Mouse (Mus musculus) limb, embryonic 13.5 days (tissue): ENCODE results near the gene Dnah2. TPM values are rescaled to one million over a fixed set of nuclear protein-coding genes. Genes with fewer than 3 reads are reported as not detected.
A peak's percentile ranks its signal among the peaks of the same experiment; 100 is the strongest.

Experiments
- ATAC-seq: fragments of 200-750 bp; cut with Nextera tagmentation; 2 replicates; pipeline ENCODE4 v1.8.0; 2017; ENCODE audit warnings: low read depth, moderate number of reproducible peaks, moderate TSS enrichment; ENCODE audit not compliant: low FRiP score
- H3K27ac ChIP-seq: fragments of 300-500 bp; sonication (generic); 2 replicates; pipeline ENCODE4 v1.5.1; 2015; ENCODE audit warnings: inconsistent platforms, mild to moderate bottlenecking, moderate library complexity
- H3K27me3 ChIP-seq: fragments of 300-500 bp; sonication (generic); 2 replicates; pipeline ENCODE4 v1.6.1; 2015; ENCODE audit warnings: mild to moderate bottlenecking, inconsistent platforms
- H3K36me3 ChIP-seq: fragments of 300-500 bp; sonication (generic); 2 replicates; pipeline ENCODE4 v1.6.1; 2015; ENCODE audit warnings: inconsistent platforms, mild to moderate bottlenecking, moderate library complexity
- H3K4me1 ChIP-seq: fragments of 300-500 bp; sonication (generic); 2 replicates; pipeline ENCODE4 v1.6.1; 2015; ENCODE audit warnings: inconsistent platforms
- H3K4me2 ChIP-seq: fragments of 300-500 bp; sonication (generic); replicated peaks from 2 replicates; pipeline ENCODE4 v1.6.1; 2015; ENCODE audit warnings: inconsistent platforms, mild to moderate bottlenecking, moderate library complexity
- H3K4me3 ChIP-seq: fragments of 300-500 bp; sonication (generic); 2 replicates; pipeline ENCODE4 v1.5.1; 2015; ENCODE audit warnings: moderate library complexity, mild to moderate bottlenecking, inconsistent platforms
- H3K9ac ChIP-seq: fragments of 300-500 bp; sonication (generic); 2 replicates; pipeline ENCODE4 v1.6.1; 2015; ENCODE audit warnings: mild to moderate bottlenecking, inconsistent platforms
- H3K9me3 ChIP-seq: fragments of 300-500 bp; sonication (generic); 2 replicates; pipeline ENCODE4 v1.6.1; 2016; ENCODE audit warnings: inconsistent platforms
- WGBS: fragments of 180-500 bp; shearing (Covaris S2); methylation state at CpG from one replicate; pipeline ENCODE4 v1.1.7; 2015; 5-methylcytosine and 5-hydroxymethylcytosine counted together
- polyA plus RNA-seq: library from polyadenylated mRNA; unstranded; fragments of >200 nt; fragmentation: Nextera tagmentation; extraction: Ambion mirVana; gene quantifications from 2 replicates; pipeline ENCODE4 v1.2.1, GENCODE M21; 2015

Dnah2 gene
- polyA plus RNA-seq, 1 experiment from 2014 or later = 2.4 TPM

DNA sequence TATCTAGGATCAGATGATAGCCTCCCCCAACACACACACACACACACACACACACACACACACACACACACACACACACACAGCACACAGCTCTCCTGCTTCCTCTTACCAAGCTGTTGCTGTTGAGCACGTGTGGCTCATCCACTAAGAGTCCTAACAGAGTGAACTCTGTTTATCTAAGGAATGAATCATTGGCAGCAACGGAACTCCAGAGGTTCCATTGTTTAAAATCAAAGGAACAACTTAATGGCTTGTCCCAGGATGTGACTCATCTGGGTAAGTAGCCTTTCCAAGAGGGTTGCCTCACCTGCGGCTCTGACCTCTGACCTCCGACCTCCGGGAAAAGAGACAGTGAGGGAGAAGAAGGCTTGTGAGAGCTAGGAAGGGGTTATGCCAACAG lies 105.6 kb downstream of the Dnah2 start:
- H3K27me3 ChIP-seq = no peaks in the 10 kb centered on the region
- no peak overlapping the region for H3K4me3 ChIP-seq
- ATAC-seq = no peak
- H3K4me2 ChIP-seq = no peak overlapping the region
- H3K4me1 ChIP-seq = no peaks in the 10 kb centered on the region
- H3K36me3 ChIP-seq = no peaks in the 10 kb centered on the region
- H3K9me3 ChIP-seq = 0 out of 2 replicates have a peak, but pooled peaks cover 6% of the 10 kb centered on the region
- H3K27ac ChIP-seq = no peak overlapping the region
- no peak overlapping the region for H3K9ac ChIP-seq
- 37% methylated on average over 5 of the region's 5 CpGs for WGBS

GRCm38 (mm10) chr11:69437291-69437690 lies 111.6 kb downstream of the Dnah2 start:
- WGBS = 31% methylated on average over 3 of the region's 3 CpGs
- H3K4me2 ChIP-seq = no peak overlapping the region
- H3K36me3 ChIP-seq = no peaks in the 10 kb centered on the region
- peaks cover 5% of the 10 kb centered on the region for H3K4me1 ChIP-seq
- H3K9ac ChIP-seq = no peak overlapping the region
- H3K9me3 ChIP-seq = no peaks in the 10 kb centered on the region
- H3K4me3 ChIP-seq = no peak overlapping the region
- no peak for ATAC-seq
- no peaks in the 10 kb centered on the region for H3K27me3 ChIP-seq
- no peak overlapping the region for H3K27ac ChIP-seq

DNA sequence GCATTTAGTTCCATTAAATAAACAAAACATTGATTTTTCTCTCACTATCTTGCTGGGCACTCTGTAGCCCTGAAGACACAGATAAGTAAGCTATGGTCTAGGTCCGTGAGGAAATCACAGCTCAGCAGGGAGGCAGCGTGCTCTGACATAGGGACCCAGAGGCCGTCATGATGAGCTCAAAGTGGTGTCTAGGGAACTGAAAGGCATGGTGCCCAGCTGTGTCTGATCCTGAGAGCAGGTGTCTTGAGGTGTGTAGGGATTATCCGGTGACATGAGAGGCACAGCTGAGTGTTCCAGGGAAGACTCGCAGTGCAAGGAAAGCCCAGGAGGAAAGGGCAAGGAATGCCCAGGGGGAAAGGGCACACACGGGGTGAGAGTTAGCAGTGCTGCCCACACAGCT lies 115.7 kb downstream of the Dnah2 start:
- Histone ChIP-seq H3K9ac (no peak overlapping the region), H3K4me2 (no peak overlapping the region), H3K9me3 (no peaks in the 10 kb centered on the region), H3K27me3 (no peaks in the 10 kb centered on the region), H3K27ac (no peak overlapping the region), H3K4me1 (peaks cover 19% of the 10 kb centered on the region), H3K36me3 (no peaks in the 10 kb centered on the region), H3K4me3 (no peak overlapping the region)
- no peak for ATAC-seq
- 53% methylated on average over 6 of the region's 6 CpGs for WGBS

- H3K27ac ChIP-seq = no peak overlapping the region
- no peaks in the 10 kb centered on the region for H3K27me3 ChIP-seq
- WGBS = 65% methylated on average over 11 of the region's 11 CpGs
- no peak overlapping the region for H3K4me3 ChIP-seq
- ATAC-seq = 0 out of 2 replicates have a peak, but pooled peaks have one; percentile 12
- no peak overlapping the region for H3K9ac ChIP-seq
- H3K4me2 ChIP-seq = no peak overlapping the region
- H3K36me3 ChIP-seq = no peaks in the 10 kb centered on the region
- H3K9me3 ChIP-seq = no peaks in the 10 kb centered on the region
- peaks cover 19% of the 10 kb centered on the region for H3K4me1 ChIP-seq
Measured at GRCm38 (mm10) chr11:69432640-69432982, 116.3 kb downstream of the Dnah2 start.

GRCm38 (mm10) chr11:69431829-69432639 lies 116.9 kb downstream of the Dnah2 start:
- H3K4me2 ChIP-seq = peak overlapping the region; percentile 32
- H3K9me3 ChIP-seq = no peaks in the 10 kb centered on the region
- no peak overlapping the region for H3K27ac ChIP-seq
- peaks cover 19% of the 10 kb centered on the region for H3K4me1 ChIP-seq
- H3K27me3 ChIP-seq = no peaks in the 10 kb centered on the region
- no peaks in the 10 kb centered on the region for H3K36me3 ChIP-seq
- 32% methylated on average over 11 of the region's 11 CpGs for WGBS
- peak; percentile 70; the same call in 1 of the 2 replicates for ATAC-seq
- H3K9ac ChIP-seq = no peak overlapping the region
- no peak overlapping the region for H3K4me3 ChIP-seq

- Histone ChIP-seq H3K4me3 (no peak overlapping the region), H3K27me3 (0 out of 2 replicates have a peak, but pooled peaks cover 2% of the 10 kb centered on the region), H3K4me1 (peaks cover 19% of the 10 kb centered on the region), H3K4me2 (no peak overlapping the region), H3K27ac (no peak overlapping the region), H3K9ac (no peak overlapping the region), H3K9me3 (no peaks in the 10 kb centered on the region), H3K36me3 (no peaks in the 10 kb centered on the region)
- ATAC-seq = no peak
- 85% methylated on average over 15 of the region's 15 CpGs for WGBS
Measured at GRCm38 (mm10) chr11:69430631-69431030, 118.3 kb downstream of the Dnah2 start.

DNA sequence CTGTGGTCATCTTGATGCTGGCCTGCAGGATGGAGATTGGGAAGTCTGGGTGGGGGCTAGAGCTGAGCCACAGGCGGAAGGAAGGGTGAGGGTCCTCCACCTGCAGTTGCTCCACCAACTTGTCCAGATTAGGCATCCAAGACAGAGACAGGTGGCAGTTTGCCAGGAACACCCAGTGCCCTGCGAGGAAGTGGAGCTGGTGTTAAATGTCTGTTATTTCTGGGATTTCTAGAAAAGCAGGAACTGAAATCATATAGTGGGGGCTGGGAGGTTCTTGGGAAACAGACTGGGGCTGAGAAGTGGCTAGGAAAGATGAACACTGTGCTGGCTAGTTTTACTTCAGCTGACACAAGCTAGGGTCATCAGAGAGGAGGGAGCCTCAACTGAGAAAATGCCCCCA lies 119.6 kb downstream of the Dnah2 start:
- H3K4me1 ChIP-seq = peaks cover 19% of the 10 kb centered on the region
- 31% methylated on average over 2 of the region's 2 CpGs for WGBS
- no peak overlapping the region for H3K4me3 ChIP-seq
- no peaks in the 10 kb centered on the region for H3K9me3 ChIP-seq
- peak overlapping the region; percentile 4; the same call in 1 of the 2 replicates for H3K4me2 ChIP-seq
- H3K27me3 ChIP-seq = 0 out of 2 replicates have a peak, but pooled peaks cover 2% of the 10 kb centered on the region
- ATAC-seq = no peak
- no peak overlapping the region; the same call in 1 of the 2 replicates for H3K9ac ChIP-seq
- H3K36me3 ChIP-seq = no peaks in the 10 kb centered on the region
- H3K27ac ChIP-seq = no peak overlapping the region; the same call in 1 of the 2 replicates

- Histone ChIP-seq H3K9me3 (no peaks in the 10 kb centered on the region), H3K4me1 (peaks cover 19% of the 10 kb centered on the region), H3K27ac (no peak overlapping the region; the same call in 1 of the 2 replicates), H3K36me3 (no peaks in the 10 kb centered on the region), H3K9ac (no peak overlapping the region), H3K4me2 (no peak overlapping the region), H3K27me3 (0 out of 2 replicates have a peak, but pooled peaks cover 5% of the 10 kb centered on the region), H3K4me3 (no peak overlapping the region)
- no peak for ATAC-seq
- WGBS = 22% methylated on average over 4 of the region's 4 CpGs
Measured at GRCm38 (mm10) chr11:69428751-69429150, 120.2 kb downstream of the Dnah2 start.

DNA sequence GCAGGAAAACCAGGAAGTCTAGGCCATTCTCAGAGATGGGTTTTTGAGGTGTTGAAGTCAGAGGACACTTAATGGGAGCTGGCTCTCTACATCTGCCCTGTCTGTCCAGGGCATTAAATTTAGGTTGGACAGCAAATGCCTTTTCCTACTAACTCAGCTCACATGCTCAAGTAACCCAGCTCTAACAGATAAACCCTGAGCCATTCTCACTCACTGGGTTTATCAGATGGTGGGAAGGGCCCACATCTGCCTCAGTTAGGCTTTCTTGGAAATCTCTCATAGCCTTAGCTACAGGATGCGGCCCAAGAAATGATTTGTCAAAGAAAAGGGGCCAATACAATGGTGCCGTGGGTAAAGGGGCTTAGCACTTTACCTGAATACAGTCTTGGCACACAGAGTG lies 122.7 kb downstream of the Dnah2 start:
- Histone ChIP-seq H3K4me2 (no peak overlapping the region), H3K27ac (no peak overlapping the region), H3K9ac (no peak overlapping the region), H3K4me1 (peaks cover 18% of the 10 kb centered on the region), H3K27me3 (peaks cover 26% of the 10 kb centered on the region), H3K36me3 (no peaks in the 10 kb centered on the region), H3K9me3 (no peaks in the 10 kb centered on the region), H3K4me3 (no peak overlapping the region)
- WGBS = 78% methylated on average over 2 of the region's 2 CpGs
- no peak for ATAC-seq

- Histone ChIP-seq H3K9ac (no peak overlapping the region), H3K27ac (no peak overlapping the region), H3K9me3 (no peaks in the 10 kb centered on the region), H3K36me3 (no peaks in the 10 kb centered on the region), H3K4me1 (peaks cover 31% of the 10 kb centered on the region), H3K4me2 (no peak overlapping the region), H3K4me3 (no peak overlapping the region), H3K27me3 (peaks cover 32% of the 10 kb centered on the region)
- ATAC-seq = no peak
- 75% methylated on average over 6 of the region's 6 CpGs for WGBS
Measured at GRCm38 (mm10) chr11:69423885-69424284, 125.0 kb downstream of the Dnah2 start.

- ATAC-seq = no peak
- Histone ChIP-seq H3K9ac (no peak overlapping the region), H3K36me3 (no peaks in the 10 kb centered on the region), H3K27me3 (peaks cover 32% of the 10 kb centered on the region), H3K4me2 (no peak overlapping the region), H3K9me3 (no peaks in the 10 kb centered on the region), H3K27ac (no peak overlapping the region), H3K4me3 (no peak overlapping the region), H3K4me1 (peaks cover 26% of the 10 kb centered on the region)
- 89% methylated on average over 10 of the region's 10 CpGs for WGBS
Measured at GRCm38 (mm10) chr11:69422842-69423241, 126.1 kb downstream of the Dnah2 start.

DNA sequence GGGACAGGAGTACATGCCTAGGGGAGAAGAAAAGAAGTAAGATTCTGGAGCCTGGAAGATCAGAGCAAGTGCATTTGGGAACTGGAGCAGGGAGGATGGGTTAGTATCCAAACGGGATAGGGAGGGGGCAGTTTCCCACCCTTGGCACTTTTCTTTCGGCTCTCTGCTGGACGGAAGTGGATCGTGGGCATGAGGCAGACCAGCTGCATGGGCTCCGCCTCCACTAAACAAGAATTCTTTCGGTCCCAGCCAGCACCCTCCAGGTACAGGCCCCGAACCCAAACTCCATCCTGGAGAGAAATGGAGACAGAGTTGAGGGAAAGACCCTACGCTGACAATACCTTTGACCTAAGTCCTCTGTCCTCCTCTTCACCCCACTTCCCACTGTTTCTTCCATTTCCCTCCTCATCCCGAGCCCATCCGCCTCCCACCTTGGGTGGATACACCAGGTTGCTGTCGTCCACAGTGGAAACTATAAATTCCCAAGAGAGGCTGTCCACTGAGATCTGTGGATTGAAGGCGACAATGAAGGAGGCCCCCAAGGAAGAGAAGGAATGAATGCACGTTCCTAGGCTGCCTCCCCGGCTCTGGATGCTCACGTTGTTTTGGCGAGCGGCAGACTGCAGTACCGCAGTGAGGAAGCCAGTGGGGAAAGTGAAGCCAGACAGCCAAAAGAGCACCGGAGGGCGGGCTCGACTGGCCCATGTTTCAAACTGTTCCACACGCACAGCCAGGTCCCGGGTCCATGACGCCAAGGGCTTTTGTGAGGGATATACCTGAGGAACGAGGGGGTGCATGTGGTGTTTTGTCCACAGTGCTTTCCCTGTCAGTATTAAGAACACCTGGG lies 127.6 kb downstream of the Dnah2 start:
- Histone ChIP-seq H3K36me3 (no peaks in the 10 kb centered on the region), H3K4me3 (peak overlapping the region; percentile 82), H3K27ac (no peak overlapping the region), H3K4me2 (peak overlapping the region; percentile 74), H3K9ac (peak overlapping the region; percentile 63; the same call in 1 of the 2 replicates), H3K9me3 (no peaks in the 10 kb centered on the region), H3K4me1 (peaks cover 35% of the 10 kb centered on the region), H3K27me3 (peaks cover 31% of the 10 kb centered on the region)
- no peak for ATAC-seq
- WGBS = 15% methylated on average over 25 of the region's 25 CpGs
